Mouse (Mus musculus): Measurements from ENCODE around the gene Cipc.

DNA sequence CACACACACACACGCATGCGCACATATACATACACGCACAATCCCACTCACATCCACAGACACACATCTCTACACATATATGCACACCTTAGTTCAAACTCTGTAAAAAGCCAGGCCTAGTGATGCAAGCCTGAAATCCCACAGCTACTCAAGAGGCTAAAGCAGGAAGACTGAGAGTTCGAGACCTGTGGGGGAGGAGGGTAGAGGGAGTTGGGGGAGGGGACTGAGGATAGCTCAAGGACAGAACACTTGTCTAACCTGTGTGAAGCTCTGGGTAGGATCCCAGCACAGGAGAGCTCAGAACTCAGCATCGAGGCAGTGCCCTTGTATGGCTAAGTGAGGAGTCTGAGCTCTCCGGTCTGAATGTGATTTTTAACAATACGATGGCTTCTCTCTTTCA is 56.0 kb downstream of the Cipc start:
- no peak for TF ChIP-seq CTCF (conservative IDR thresholded peaks at IDR 0.05; ENCODE audit: low read length)
- TF ChIP-seq POU5F1 (IDR thresholded peaks at IDR 0.05; ENCODE audit: borderline replicate concordance, low read length), result no peak
- no peak for TF ChIP-seq NANOG (IDR thresholded peaks at IDR 0.05; ENCODE audit: borderline replicate concordance, low read length)
